Mouse (Mus musculus) kidney, embryonic 14.5 days (tissue): Measurements from ENCODE around the gene C87499. TPM values are rescaled to one million over a fixed set of nuclear protein-coding genes. Genes with fewer than 3 reads are reported as not detected.
A peak's percentile ranks its signal among the peaks of the same experiment; 100 is the strongest.

Source experiments
- ATAC-seq: fragments of 200-750 bp; cut with Nextera tagmentation; 2 replicates; pipeline ENCODE4 v1.8.0; 2017; ENCODE audit warnings: moderate number of reproducible peaks, mild to moderate bottlenecking, moderate TSS enrichment, moderate library complexity; ENCODE audit not compliant: low FRiP score, low TSS enrichment
- H3K27ac ChIP-seq: fragments of 300-500 bp; sonication (generic); 2 replicates; pipeline ENCODE4 v1.5.1; 2014; ENCODE audit warnings: low read depth, mild to moderate bottlenecking, low read length, moderate library complexity, mixed read lengths
- H3K27me3 ChIP-seq: fragments of 300-500 bp; sonication (generic); 2 replicates; pipeline ENCODE4 v1.6.1; 2014; ENCODE audit warnings: mild to moderate bottlenecking, low read length; ENCODE audit not compliant: control insufficient read depth, insufficient read depth
- H3K36me3 ChIP-seq: fragments of 300-500 bp; sonication (generic); 2 replicates; pipeline ENCODE4 v1.6.1; 2014; ENCODE audit warnings: low read length, mixed read lengths; ENCODE audit not compliant: control insufficient read depth, insufficient read depth
- H3K4me1 ChIP-seq: fragments of 300-500 bp; sonication (generic); 2 replicates; pipeline ENCODE4 v1.6.1; 2014; ENCODE audit warnings: low read length, mixed read lengths; ENCODE audit not compliant: control insufficient read depth, insufficient read depth
- H3K4me2 ChIP-seq: fragments of 300-500 bp; sonication (generic); replicated peaks from 2 replicates; pipeline ENCODE4 v1.6.1; 2014; ENCODE audit warnings: low read depth, mild to moderate bottlenecking, low read length
- H3K4me3 ChIP-seq: fragments of 300-500 bp; sonication (generic); 2 replicates; pipeline ENCODE4 v1.5.1; 2014; ENCODE audit warnings: mild to moderate bottlenecking, low read length
- H3K9ac ChIP-seq: fragments of 300-500 bp; sonication (generic); 2 replicates; pipeline ENCODE4 v1.6.1; 2014; ENCODE audit warnings: low read depth, mild to moderate bottlenecking, low read length, moderate library complexity
- H3K9me3 ChIP-seq: fragments of 300-500 bp; sonication (generic); 2 replicates; pipeline ENCODE4 v1.6.1; 2016; ENCODE audit warnings: low read length; ENCODE audit not compliant: control insufficient read depth
- WGBS: fragments of 180-500 bp; shearing (Covaris S2); extraction: QIAGEN DNeasy Blood & Tissue Kit; methylation state at CpG from one replicate; pipeline ENCODE4 v1.1.7; 2014; 5-methylcytosine and 5-hydroxymethylcytosine counted together
- polyA plus RNA-seq: library from polyadenylated mRNA; unstranded; fragments of >200 nt; fragmentation: Nextera tagmentation; extraction: Ambion mirVana; gene quantifications from 2 replicates; pipeline ENCODE4 v1.2.1, GENCODE M21; 2014

The C87499 gene
- polyA plus RNA-seq, 1 experiment from 2014 or later = not detected

GRCm38 (mm10) chr4:88641077-88641831 is 7.0 kb upstream of the C87499 start:
- 12% methylated on average over 11 of the region's 11 CpGs for WGBS
- peak overlapping the region; percentile 33 for H3K4me2 ChIP-seq
- H3K36me3 ChIP-seq = no peaks in the 10 kb centered on the region
- no peaks in the 10 kb centered on the region for H3K9me3 ChIP-seq
- H3K4me1 ChIP-seq = no peaks in the 10 kb centered on the region
- H3K4me3 ChIP-seq = peak overlapping the region; percentile 26; the same call in 1 of the 2 replicates
- H3K27ac ChIP-seq = no peak overlapping the region
- H3K27me3 ChIP-seq = no peaks in the 10 kb centered on the region
- peak; percentile 92 for ATAC-seq
- H3K9ac ChIP-seq = peak overlapping the region; percentile 42; the same call in 1 of the 2 replicates

- WGBS = 63% methylated on average over 8 of the region's 8 CpGs
- Histone ChIP-seq H3K27ac (no peak overlapping the region), H3K9ac (peak overlapping the region; percentile 42; the same call in 1 of the 2 replicates), H3K4me2 (peak overlapping the region; percentile 33), H3K36me3 (no peaks in the 10 kb centered on the region), H3K4me3 (peak overlapping the region; percentile 26; the same call in 1 of the 2 replicates), H3K9me3 (no peaks in the 10 kb centered on the region), H3K27me3 (no peaks in the 10 kb centered on the region), H3K4me1 (no peaks in the 10 kb centered on the region)
- no peak for ATAC-seq
These were observed 6.5 kb upstream of the C87499 start for GRCm38 (mm10) chr4:88640704-88641076.

DNA sequence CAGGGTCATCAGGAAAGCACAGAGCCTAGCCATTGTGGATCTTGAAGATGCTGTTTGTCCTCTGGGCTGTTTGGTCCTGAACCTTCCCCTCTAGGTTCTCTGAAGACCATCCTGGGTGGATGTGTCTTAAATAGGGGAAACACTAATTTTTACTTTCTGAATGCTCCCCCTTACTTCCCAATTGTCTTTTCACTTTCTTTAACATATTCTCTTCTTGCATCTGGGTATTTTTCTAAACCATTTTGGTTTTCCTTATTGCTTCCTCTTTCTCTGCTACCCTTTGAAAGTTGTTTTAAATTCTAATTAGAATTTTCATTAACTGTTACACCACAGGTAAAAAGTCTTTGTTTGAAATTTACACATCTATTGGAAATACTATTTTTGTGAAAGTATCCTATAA is 30.9 kb downstream of the C87499 start, which contains the start of gene Ifna12:
Ifna12 (minus strand) TSS at position 101 of the 400 bp plus-strand sequence.
- Histone ChIP-seq H3K9ac (no peak within 1 kb of the TSS), H3K4me2 (no peak within 1 kb of the TSS), H3K27me3 (no peaks in the 10 kb centered on the region), H3K4me3 (no peak within 1 kb of the TSS), H3K36me3 (no peaks in the 10 kb centered on the region), H3K4me1 (no peaks in the 10 kb centered on the region), H3K27ac (no peak within 1 kb of the TSS), H3K9me3 (no peaks in the 10 kb centered on the region)
- ATAC-seq = no peak

- ATAC-seq = no peak
- Histone ChIP-seq H3K9ac (no peak within 1 kb of the TSS), H3K27ac (no peak within 1 kb of the TSS), H3K4me3 (no peak within 1 kb of the TSS), H3K4me2 (no peak within 1 kb of the TSS), H3K9me3 (no peaks in the 10 kb centered on the region), H3K36me3 (no peaks in the 10 kb centered on the region), H3K27me3 (no peaks in the 10 kb centered on the region), H3K4me1 (no peaks in the 10 kb centered on the region)
- WGBS = 88% methylated on average over 1 of the region's 1 CpGs
These were observed 41.9 kb downstream of the C87499 start, which contains the start of gene Ifna9 for GRCm38 (mm10) chr4:88592285-88592684. Ifna9 (minus strand) TSS chr4:88592385.

Other genes starting within 250 kb of the C87499 start
- 20.8 and 20.9 TPM in 2 replicates for gene Hacd4, start 195.5 kb downstream of the C87499 start, polyA plus RNA-seq
- gene Ifnb1, start 111.6 kb downstream of the C87499 start, polyA plus RNA-seq = not detected in 2 replicates
- not detected in 2 replicates for gene Ifna15, start 76.2 kb downstream of the C87499 start, polyA plus RNA-seq
- not detected in 2 replicates for gene Ifna14, start 62.6 kb downstream of the C87499 start, polyA plus RNA-seq
- gene Ifna9, start 42.0 kb downstream of the C87499 start, polyA plus RNA-seq = not detected in 2 replicates
- not detected in 2 replicates for gene Ifna12, start 31.0 kb downstream of the C87499 start, polyA plus RNA-seq
- gene Ifna13, start 10.0 kb upstream of the C87499 start, polyA plus RNA-seq = not detected in 2 replicates
- gene Ifna16, start 42.5 kb upstream of the C87499 start, polyA plus RNA-seq = not detected in 2 replicates
- gene Ifna2, start 49.5 kb upstream of the C87499 start, polyA plus RNA-seq = not detected in 2 replicates
- not detected in 2 replicates for gene Ifnab, start 56.9 kb upstream of the C87499 start, polyA plus RNA-seq
- 0.31 and 0.81 TPM in 2 replicates for gene Gm26566, start 87.4 kb upstream of the C87499 start, polyA plus RNA-seq
- gene Klhl9, start 88.1 kb upstream of the C87499 start, polyA plus RNA-seq = 86.2 and 120 TPM in 2 replicates
- gene Gm13271, start 120.5 kb upstream of the C87499 start, polyA plus RNA-seq = not detected in 2 replicates
- 0.30 and 0.47 TPM in 2 replicates for gene Gm13283, start 125.7 kb upstream of the C87499 start, polyA plus RNA-seq
- gene Gm13290, start 139.4 kb upstream of the C87499 start, polyA plus RNA-seq = 0.51 and 0.92 TPM in 2 replicates
- not detected in 2 replicates for gene Gm13289, start 142.5 kb upstream of the C87499 start, polyA plus RNA-seq
- gene Gm13272, start 145.4 kb upstream of the C87499 start, polyA plus RNA-seq = not detected in 2 replicates
- 0.19 TPM in 1 of 2 replicates, not detected in the other for gene Ifnz, start 147.7 kb upstream of the C87499 start, polyA plus RNA-seq
- not detected in 2 replicates for gene Gm13276, start 151.3 kb upstream of the C87499 start, polyA plus RNA-seq
- gene Gm13277, start 154.2 kb upstream of the C87499 start, polyA plus RNA-seq = not detected in 2 replicates
- gene Gm13278, start 157.1 kb upstream of the C87499 start, polyA plus RNA-seq = not detected in 2 replicates
- not detected in 2 replicates for gene Gm13275, start 160.1 kb upstream of the C87499 start, polyA plus RNA-seq
- not detected in 2 replicates for gene Gm13279, start 163.0 kb upstream of the C87499 start, polyA plus RNA-seq
- 0.19 and 0.69 TPM in 2 replicates for gene Gm13285, start 165.3 kb upstream of the C87499 start, polyA plus RNA-seq
- not detected in 2 replicates for gene Gm13287, start 168.8 kb upstream of the C87499 start, polyA plus RNA-seq
- gene Gm13288, start 171.1 kb upstream of the C87499 start, polyA plus RNA-seq = not detected in 2 replicates
- not detected in 2 replicates for gene Ifna7, start 181.8 kb upstream of the C87499 start, polyA plus RNA-seq
- gene Ifna11, start 185.5 kb upstream of the C87499 start, polyA plus RNA-seq = not detected in 2 replicates
- gene Ifna6, start 193.0 kb upstream of the C87499 start, polyA plus RNA-seq = not detected in 2 replicates
- not detected in 2 replicates for gene Ifna5, start 201.1 kb upstream of the C87499 start, polyA plus RNA-seq
- not detected in 2 replicates for gene Ifna4, start 207.4 kb upstream of the C87499 start, polyA plus RNA-seq
- not detected in 2 replicates for gene Ifna1, start 215.7 kb upstream of the C87499 start, polyA plus RNA-seq
- not detected in 2 replicates for gene Ifne, start 245.8 kb upstream of the C87499 start, polyA plus RNA-seq